Mouse (Mus musculus): ENCODE results near the gene Cep128.

The Cep128 gene

GRCm38 (mm10) chr12:91183928-91184327, 200.3 kb downstream of the Cep128 start:
- no peak for DNase-seq (ENCODE audit: low spot score in 2 of 2)

GRCm38 (mm10) chr12:91183304-91183855, 200.8 kb downstream of the Cep128 start:
- no peak for DNase-seq (ENCODE audit: low spot score in 2 of 2)

- DNase-seq (ENCODE audit: low spot score in 2 of 2): no peak
These were observed 207.2 kb downstream of the Cep128 start for GRCm38 (mm10) chr12:91176808-91177526.

GRCm38 (mm10) chr12:91171613-91172012, 212.6 kb downstream of the Cep128 start:
- no peak for DNase-seq (ENCODE audit: low spot score in 2 of 2)

GRCm38 (mm10) chr12:91161015-91161730, 223.0 kb downstream of the Cep128 start:
- no peak for DNase-seq (ENCODE audit: low spot score in 2 of 2)

GRCm38 (mm10) chr12:91158481-91158880, 225.7 kb downstream of the Cep128 start:
- no peak for DNase-seq (ENCODE audit: low spot score in 2 of 2)

- no peak for DNase-seq (ENCODE audit: low spot score in 2 of 2)
These were observed 230.2 kb downstream of the Cep128 start for GRCm38 (mm10) chr12:91154052-91154451.

GRCm38 (mm10) chr12:91149152-91149551, 235.1 kb downstream of the Cep128 start:
- DNase-seq (ENCODE audit: low spot score in 2 of 2): no peak

GRCm38 (mm10) chr12:91134740-91135517, 249.3 kb downstream of the Cep128 start:
- DNase-seq (ENCODE audit: low spot score in 2 of 2): no peak

- no peak for DNase-seq (ENCODE audit: low spot score in 2 of 2)
These were observed 269.2 kb downstream of the Cep128 start for GRCm38 (mm10) chr12:91115054-91115453.

- DNase-seq (ENCODE audit: low spot score in 2 of 2): no peak
These were observed 280.9 kb downstream of the Cep128 start for GRCm38 (mm10) chr12:91103316-91103715.

GRCm38 (mm10) chr12:91097869-91098268, 286.3 kb downstream of the Cep128 start:
- no peak for DNase-seq (ENCODE audit: low spot score in 2 of 2)

- no peak for DNase-seq (ENCODE audit: low spot score in 2 of 2)
These were observed 288.0 kb downstream of the Cep128 start for GRCm38 (mm10) chr12:91096197-91096596.

- DNase-seq (ENCODE audit: low spot score in 2 of 2): no peak
These were observed 295.9 kb downstream of the Cep128 start for GRCm38 (mm10) chr12:91088271-91088670.

- DNase-seq (ENCODE audit: low spot score in 2 of 2): no peak
These were observed 298.2 kb downstream of the Cep128 start for GRCm38 (mm10) chr12:91085967-91086366.

GRCm38 (mm10) chr12:91075600-91075999, 308.6 kb downstream of the Cep128 start:
- no peak for DNase-seq (ENCODE audit: low spot score in 2 of 2)

GRCm38 (mm10) chr12:91070551-91071045, 313.6 kb downstream of the Cep128 start:
- DNase-seq (ENCODE audit: low spot score in 2 of 2): no peak

GRCm38 (mm10) chr12:91067083-91067441, 317.1 kb downstream of the Cep128 start:
- DNase-seq (ENCODE audit: low spot score in 2 of 2): no peak

GRCm38 (mm10) chr12:91066286-91067082, 317.7 kb downstream of the Cep128 start:
- no peak for DNase-seq (ENCODE audit: low spot score in 2 of 2)

GRCm38 (mm10) chr12:91065423-91065822, 318.8 kb downstream of the Cep128 start:
- no peak for DNase-seq (ENCODE audit: low spot score in 2 of 2)

GRCm38 (mm10) chr12:91064368-91064999, 319.7 kb downstream of the Cep128 start:
- no peak for DNase-seq (ENCODE audit: low spot score in 2 of 2)

All from cerebellum, postnatal 4 days (tissue).